8 mouse cellular contexts compared by ENCODE assay signal in genomic region chr11:102308979-102309378, GRCm38 (mm10). TPM values are rescaled to one million over a fixed set of nuclear protein-coding genes. Genes with fewer than 3 reads are reported as not detected.
DNase-seq lines count a peak whose midpoint lies in the region; ATAC-seq and TF ChIP-seq lines count a peak whose summit lies in the region.

No protein-coding gene starts in this region.

- H3K4me3 ChIP-seq in embryonic facial prominence, embryonic 13.5 days: peak overlapping the region; percentile 43
- peak overlapping the region; percentile 23 for H3K4me3 ChIP-seq in heart, adult 2 months
- peak overlapping the region; percentile 30 for H3K4me3 ChIP-seq in kidney, adult 2 months (ENCODE audit: insufficient read depth, low read depth, low read length)
- peak overlapping the region; percentile 38 for H3K4me3 ChIP-seq in limb, embryonic 12.5 days (replicated peaks)
- peak overlapping the region; percentile 24 for H3K4me3 ChIP-seq in midbrain, embryonic 14.5 days (replicated peaks; ENCODE audit: low read depth, low read length)

- peak overlapping the region; percentile 81 for H3K27ac ChIP-seq in embryonic facial prominence, embryonic 13.5 days
- peak overlapping the region; percentile 34 for H3K27ac ChIP-seq in heart, adult 2 months
- 0 out of 2 replicates have a peak overlapping the region, but pooled peaks have one; percentile 5 for H3K27ac ChIP-seq in kidney, adult 2 months (ENCODE audit: insufficient read depth, low read depth, low read length)
- H3K27ac ChIP-seq in limb, embryonic 12.5 days: peak overlapping the region; percentile 78
- peak overlapping the region; percentile 63 for H3K27ac ChIP-seq in midbrain, embryonic 14.5 days (replicated peaks; ENCODE audit: low read depth, low read length)

- peak; percentile 88 for TF ChIP-seq EP300 in heart, adult 2 months (IDR thresholded peaks at IDR 0.05; ENCODE audit: insufficient read depth, low read depth, low read length)

- H3K79me2 ChIP-seq in heart, adult 2 months (replicated peaks; ENCODE audit: control insufficient read depth, insufficient read depth, low read length): no peaks in the 10 kb centered on the region

- TF ChIP-seq CTCF in heart, adult 2 months (IDR thresholded peaks at IDR 0.05): peak; percentile 99
- peak; percentile 90 for TF ChIP-seq CTCF in kidney, adult 2 months (conservative IDR thresholded peaks at IDR 0.05; ENCODE audit: insufficient read depth, insufficient read length, low read depth, low read length)

- under 1% methylated on average over 27 of the region's 27 CpGs for WGBS in embryonic facial prominence, embryonic 13.5 days
- WGBS in heart, adult 2 months: under 1% methylated on average over 27 of the region's 27 CpGs
- WGBS in kidney, adult 2 months: 2% methylated on average over 27 of the region's 27 CpGs
- under 1% methylated on average over 27 of the region's 27 CpGs for WGBS in limb, embryonic 12.5 days
- WGBS in midbrain, embryonic 14.5 days: under 1% methylated on average over 27 of the region's 27 CpGs

- DNase-seq in 416B (ENCODE audit: low read depth): peak; percentile 97
- peak; percentile 95 to 96 for DNase-seq in adrenal gland, postnatal 4 days (ENCODE audit: low spot score in 2 of 2)
- DNase-seq in heart, adult 2 months: peak; percentile 97
- DNase-seq in kidney, adult 2 months: peak; percentile 98
- DNase-seq in midbrain, embryonic 14.5 days: peak; percentile 97
- DNase-seq in spleen, adult 12 weeks (ENCODE audit: low spot score): peak; percentile 96

- intact Hi-C loops in heart, adult 2 months (cut with DNase I): loop anchor here (1.0 kb wide), 2 partner anchors 102 to 121 kb away; partner anchors contain the start of gene Grn

- peaks cover 71% of the 10 kb centered on the region for H3K36me3 ChIP-seq in embryonic facial prominence, embryonic 13.5 days
- no peaks in the 10 kb centered on the region for H3K36me3 ChIP-seq in heart, adult 2 months (ENCODE audit: control insufficient read depth, insufficient read depth, low read length)
- H3K36me3 ChIP-seq in kidney, adult 2 months (ENCODE audit: control insufficient read depth, insufficient read depth, low read length): peaks cover 3% of the 10 kb centered on the region; the same call in 1 of the 2 replicates
- H3K36me3 ChIP-seq in limb, embryonic 12.5 days: peaks cover 85% of the 10 kb centered on the region
- H3K36me3 ChIP-seq in midbrain, embryonic 14.5 days (ENCODE audit: control insufficient read depth, insufficient read depth, low read length): peaks cover 77% of the 10 kb centered on the region

- H3K9ac ChIP-seq in embryonic facial prominence, embryonic 13.5 days: peak overlapping the region; percentile 63
- H3K9ac ChIP-seq in heart, adult 2 months (ENCODE audit: low read depth, low read length): peak overlapping the region; percentile 4; the same call in 1 of the 2 replicates
- H3K9ac ChIP-seq in limb, embryonic 12.5 days (replicated peaks): peak overlapping the region; percentile 55
- H3K9ac ChIP-seq in midbrain, embryonic 14.5 days (replicated peaks; ENCODE audit: low read length): peak overlapping the region; percentile 3; the same call in 1 of the 2 replicates

- peak overlapping the region; percentile 63 for H3K4me2 ChIP-seq in embryonic facial prominence, embryonic 13.5 days
- peak overlapping the region; percentile 67 for H3K4me2 ChIP-seq in limb, embryonic 12.5 days
- H3K4me2 ChIP-seq in midbrain, embryonic 14.5 days (ENCODE audit: low read length): peak overlapping the region; percentile 54

- TF ChIP-seq POLR2A in heart, adult 2 months (IDR thresholded peaks at IDR 0.05; ENCODE audit: insufficient read depth, low read depth, low read length): 0 out of 2 replicates have a peak, but pooled peaks have one; percentile 41
- TF ChIP-seq POLR2A in kidney, adult 2 months (IDR thresholded peaks at IDR 0.05; ENCODE audit: low read depth, low read length): no peak

- H3K27me3 ChIP-seq in embryonic facial prominence, embryonic 13.5 days: no peaks in the 10 kb centered on the region
- H3K27me3 ChIP-seq in heart, adult 2 months (ENCODE audit: control insufficient read depth, insufficient read depth, low read length): no peaks in the 10 kb centered on the region
- H3K27me3 ChIP-seq in kidney, adult 2 months (replicated peaks; ENCODE audit: control insufficient read depth, insufficient read depth, low read length): no peaks in the 10 kb centered on the region
- no peaks in the 10 kb centered on the region for H3K27me3 ChIP-seq in limb, embryonic 12.5 days
- H3K27me3 ChIP-seq in midbrain, embryonic 14.5 days (ENCODE audit: control insufficient read depth, insufficient read depth, low read length): no peaks in the 10 kb centered on the region

- H3K4me1 ChIP-seq in embryonic facial prominence, embryonic 13.5 days: peaks cover 31% of the 10 kb centered on the region
- H3K4me1 ChIP-seq in heart, adult 2 months (ENCODE audit: control insufficient read depth, insufficient read depth, low read length): peaks cover 5% of the 10 kb centered on the region; the same call in 1 of the 2 replicates
- peaks cover 19% of the 10 kb centered on the region for H3K4me1 ChIP-seq in kidney, adult 2 months (ENCODE audit: control insufficient read depth, insufficient read depth, low read length)
- H3K4me1 ChIP-seq in limb, embryonic 12.5 days (replicated peaks): peaks cover 28% of the 10 kb centered on the region
- 0 out of 2 replicates have a peak, but pooled peaks cover 3% of the 10 kb centered on the region for H3K4me1 ChIP-seq in midbrain, embryonic 14.5 days (ENCODE audit: control insufficient read depth, insufficient read depth, low read length)

- ATAC-seq in embryonic facial prominence, embryonic 13.5 days (ENCODE audit: insufficient number of reproducible peaks, insufficient read depth, low FRiP score, low TSS enrichment, low read depth): peak; percentile 86
- peak; percentile 83 for ATAC-seq in limb, embryonic 12.5 days (ENCODE audit: insufficient number of reproducible peaks, insufficient read depth, low FRiP score, low TSS enrichment, low read depth)
- ATAC-seq in midbrain, embryonic 14.5 days (ENCODE audit: low FRiP score, low TSS enrichment): peak; percentile 87

- H3K9me3 ChIP-seq in embryonic facial prominence, embryonic 13.5 days: no peaks in the 10 kb centered on the region
- H3K9me3 ChIP-seq in limb, embryonic 12.5 days: no peaks in the 10 kb centered on the region
- H3K9me3 ChIP-seq in midbrain, embryonic 14.5 days (ENCODE audit: control insufficient read depth, low read length): no peaks in the 10 kb centered on the region

RNA-seq across cellular contexts. Expression of gene Ubtf, which starts 10.6 kb away (rescaled TPM):
- total RNA-seq in adrenal gland, postnatal 4 days (2021): 100 to 1,000 TPM; 136 to 152 TPM
- 88.5 and 93.6 TPM in 2 replicates for polyA plus RNA-seq in embryonic facial prominence, embryonic 13.5 days (2015; fragmentation: Nextera tagmentation; extraction: Ambion mirVana)
- total RNA-seq in heart, adult 2 months (2021): 10 to 100 TPM; 52.5 to 59.4 TPM
- 14.9 and 22.1 TPM in 2 replicates for polyA plus RNA-seq in heart, adult 2 months (2012; rRNA removed)
- polyA plus RNA-seq in kidney, adult 2 months (2012; rRNA removed): 27.0 and 30.3 TPM in 2 replicates
- 101 TPM in 2 replicates for polyA plus RNA-seq in limb, embryonic 12.5 days (2016; fragmentation: Nextera tagmentation; extraction: Ambion mirVana)
- 77.6 and 84.4 TPM in 2 replicates for polyA plus RNA-seq in midbrain, embryonic 14.5 days (2014; fragmentation: Nextera tagmentation; extraction: Ambion mirVana)

RNA-seq across cellular contexts. Expression of gene Atxn7l3, which starts 12.5 kb away (rescaled TPM):
- 10 to 100 TPM; 58.3 to 58.7 TPM for total RNA-seq in adrenal gland, postnatal 4 days (2021)
- polyA plus RNA-seq in embryonic facial prominence, embryonic 13.5 days (2015; fragmentation: Nextera tagmentation; extraction: Ambion mirVana): 21.6 and 23.8 TPM in 2 replicates
- 10 to 100 TPM; 19.0 to 21.7 TPM for total RNA-seq in heart, adult 2 months (2021)
- 17.4 and 21.2 TPM in 2 replicates for polyA plus RNA-seq in heart, adult 2 months (2012; rRNA removed)
- 28.0 TPM in 2 replicates for polyA plus RNA-seq in kidney, adult 2 months (2012; rRNA removed)
- 22.3 and 22.9 TPM in 2 replicates for polyA plus RNA-seq in limb, embryonic 12.5 days (2016; fragmentation: Nextera tagmentation; extraction: Ambion mirVana)
- 38.5 and 42.4 TPM in 2 replicates for polyA plus RNA-seq in midbrain, embryonic 14.5 days (2014; fragmentation: Nextera tagmentation; extraction: Ambion mirVana)

RNA-seq across cellular contexts. Expression of gene Tmub2, which starts 24.2 kb away (rescaled TPM):
- total RNA-seq in adrenal gland, postnatal 4 days (2021): 10 to 100 TPM; 56.5 to 58.3 TPM
- 51.8 and 54.8 TPM in 2 replicates for polyA plus RNA-seq in embryonic facial prominence, embryonic 13.5 days (2015; fragmentation: Nextera tagmentation; extraction: Ambion mirVana)
- total RNA-seq in heart, adult 2 months (2021): 10 to 100 TPM; 22.9 to 26.2 TPM
- 32.8 and 43.2 TPM in 2 replicates for polyA plus RNA-seq in heart, adult 2 months (2012; rRNA removed)
- polyA plus RNA-seq in kidney, adult 2 months (2012; rRNA removed): 59.7 and 66.9 TPM in 2 replicates
- polyA plus RNA-seq in limb, embryonic 12.5 days (2016; fragmentation: Nextera tagmentation; extraction: Ambion mirVana): 47.4 and 48.9 TPM in 2 replicates
- 76.4 and 78.4 TPM in 2 replicates for polyA plus RNA-seq in midbrain, embryonic 14.5 days (2014; fragmentation: Nextera tagmentation; extraction: Ambion mirVana)

RNA-seq across cellular contexts. Expression of gene Asb16, which starts 40.4 kb away (rescaled TPM):
- under 1 TPM; 0.53 to 0.79 TPM for total RNA-seq in adrenal gland, postnatal 4 days (2021)
- 0.11 and 0.18 TPM in 2 replicates for polyA plus RNA-seq in embryonic facial prominence, embryonic 13.5 days (2015; fragmentation: Nextera tagmentation; extraction: Ambion mirVana)
- 1 to 10 TPM in 1 of 2 experiments, under 1 TPM in 1; 0.89 to 1.1 TPM for total RNA-seq in heart, adult 2 months (2021)
- 0.70 and 0.74 TPM in 2 replicates for polyA plus RNA-seq in heart, adult 2 months (2012; rRNA removed)
- polyA plus RNA-seq in kidney, adult 2 months (2012; rRNA removed): 0.10 and 0.70 TPM in 2 replicates
- 0.16 and 0.19 TPM in 2 replicates for polyA plus RNA-seq in limb, embryonic 12.5 days (2016; fragmentation: Nextera tagmentation; extraction: Ambion mirVana)
- polyA plus RNA-seq in midbrain, embryonic 14.5 days (2014; fragmentation: Nextera tagmentation; extraction: Ambion mirVana): 0.12 TPM in 1 of 2 replicates, not detected in the other

RNA-seq across cellular contexts. Expression of gene Slc4a1, which starts 57.0 kb away (rescaled TPM):
- total RNA-seq in adrenal gland, postnatal 4 days (2021): 100 to 1,000 TPM in 1 of 2 experiments, 10 to 100 TPM in 1; 75.5 to 140 TPM
- polyA plus RNA-seq in embryonic facial prominence, embryonic 13.5 days (2015; fragmentation: Nextera tagmentation; extraction: Ambion mirVana): 6.3 and 16.6 TPM in 2 replicates
- 10 to 100 TPM in 1 of 2 experiments, under 1 TPM in 1; 0.42 to 10.3 TPM for total RNA-seq in heart, adult 2 months (2021)
- 0.91 and 4.4 TPM in 2 replicates for polyA plus RNA-seq in heart, adult 2 months (2012; rRNA removed)
- polyA plus RNA-seq in kidney, adult 2 months (2012; rRNA removed): 79.5 and 90.6 TPM in 2 replicates
- polyA plus RNA-seq in limb, embryonic 12.5 days (2016; fragmentation: Nextera tagmentation; extraction: Ambion mirVana): 22.6 and 25.0 TPM in 2 replicates
- 0.51 and 2.3 TPM in 2 replicates for polyA plus RNA-seq in midbrain, embryonic 14.5 days (2014; fragmentation: Nextera tagmentation; extraction: Ambion mirVana)

Comparison
In these comparisons a context has a peak if more than half of its experiments do, and no peak if none do; other contexts are left out.
1. Peak in every context shown above with its lines: DNase-seq, ATAC-seq, H3K4me3 ChIP-seq and H3K27ac ChIP-seq.
2. H3K27ac ChIP-seq: peak in every context shown above with its lines; median percentile 81 in embryonic facial prominence, embryonic 13.5 days; 78 in limb, embryonic 12.5 days; 63 in midbrain, embryonic 14.5 days; 34 in heart, adult 2 months; 5 in kidney, adult 2 months.
3. H3K9ac ChIP-seq: peak in every context shown above with its lines; median percentile 63 in embryonic facial prominence, embryonic 13.5 days; 55 in limb, embryonic 12.5 days; 4 in heart, adult 2 months; 3 in midbrain, embryonic 14.5 days.